Mouse (Mus musculus) heart, adult 11 months (tissue): ENCODE results near the gene Tomm6.

Source experiments
- DNase-seq: peaks from one replicate; pipeline ENCODE4 v3.0.0; 2022

The Tomm6 gene

GRCm38 (mm10) chr17:47688344-47688607 lies at the start of gene Tomm6:
Gene Tomm6 (minus strand): TSS chr17:47688386.
- no peak for DNase-seq

- DNase-seq = peak; percentile 100
Observed at GRCm38 (mm10) chr17:47737271-47738065, 49.3 kb upstream of the Tomm6 start.

- DNase-seq = peak; percentile 99
Observed at GRCm38 (mm10) chr17:47736856-47737255, 48.7 kb upstream of the Tomm6 start, which contains the start of gene Tfeb. Gene Tfeb (plus strand): TSS chr17:47737030.

- no peak for DNase-seq
Observed at GRCm38 (mm10) chr17:47735553-47736100, 47.4 kb upstream of the Tomm6 start.

GRCm38 (mm10) chr17:47730633-47731575 lies 42.7 kb upstream of the Tomm6 start:
- no peak for DNase-seq

- no peak for DNase-seq
Observed at GRCm38 (mm10) chr17:47726566-47726965, 38.4 kb upstream of the Tomm6 start, which contains the start of gene Pgc. Gene Pgc (plus strand): TSS chr17:47726842.

- DNase-seq = no peak
Observed at GRCm38 (mm10) chr17:47721183-47721582, 33.0 kb upstream of the Tomm6 start.

GRCm38 (mm10) chr17:47715037-47715436 lies 26.9 kb upstream of the Tomm6 start:
- DNase-seq = no peak

- no peak for DNase-seq
Observed at GRCm38 (mm10) chr17:47712889-47713571, 24.8 kb upstream of the Tomm6 start.

- DNase-seq = no peak
Observed at GRCm38 (mm10) chr17:47711883-47712282, 23.7 kb upstream of the Tomm6 start.

GRCm38 (mm10) chr17:47710036-47710435 lies 21.9 kb upstream of the Tomm6 start:
- no peak for DNase-seq

- DNase-seq = no peak
Observed at GRCm38 (mm10) chr17:47708972-47709371, 20.8 kb upstream of the Tomm6 start.

- DNase-seq = no peak
Observed at GRCm38 (mm10) chr17:47707961-47708360, 19.8 kb upstream of the Tomm6 start.

GRCm38 (mm10) chr17:47706196-47706595 lies 18.0 kb upstream of the Tomm6 start:
- DNase-seq = no peak

GRCm38 (mm10) chr17:47704692-47705091 lies 16.5 kb upstream of the Tomm6 start:
- no peak for DNase-seq

GRCm38 (mm10) chr17:47703556-47703955 lies 15.4 kb upstream of the Tomm6 start:
- no peak for DNase-seq

GRCm38 (mm10) chr17:47702548-47703345 lies 14.6 kb upstream of the Tomm6 start:
- DNase-seq = peak; percentile 93

- no peak for DNase-seq
Observed at GRCm38 (mm10) chr17:47701793-47702192, 13.6 kb upstream of the Tomm6 start.

GRCm38 (mm10) chr17:47699055-47699454 lies 10.9 kb upstream of the Tomm6 start:
- no peak for DNase-seq

GRCm38 (mm10) chr17:47698156-47698555 lies 10.0 kb upstream of the Tomm6 start:
- no peak for DNase-seq

- DNase-seq = no peak
Observed at GRCm38 (mm10) chr17:47695337-47695710, 7.1 kb upstream of the Tomm6 start.
